Mouse (Mus musculus): ENCODE measurements around the gene Bscl2. TPM values are rescaled to one million over a fixed set of nuclear protein-coding genes. Genes with fewer than 3 reads are reported as not detected.
"Not testable (repeated sequence)": the region's sequence is repeated elsewhere in the genome, so short reads cannot be mapped to it uniquely, and the experiment has no call there.

The Bscl2 gene
- polyA plus RNA-seq, 1 experiment from 2014 or later = 45.2 TPM

DNA sequence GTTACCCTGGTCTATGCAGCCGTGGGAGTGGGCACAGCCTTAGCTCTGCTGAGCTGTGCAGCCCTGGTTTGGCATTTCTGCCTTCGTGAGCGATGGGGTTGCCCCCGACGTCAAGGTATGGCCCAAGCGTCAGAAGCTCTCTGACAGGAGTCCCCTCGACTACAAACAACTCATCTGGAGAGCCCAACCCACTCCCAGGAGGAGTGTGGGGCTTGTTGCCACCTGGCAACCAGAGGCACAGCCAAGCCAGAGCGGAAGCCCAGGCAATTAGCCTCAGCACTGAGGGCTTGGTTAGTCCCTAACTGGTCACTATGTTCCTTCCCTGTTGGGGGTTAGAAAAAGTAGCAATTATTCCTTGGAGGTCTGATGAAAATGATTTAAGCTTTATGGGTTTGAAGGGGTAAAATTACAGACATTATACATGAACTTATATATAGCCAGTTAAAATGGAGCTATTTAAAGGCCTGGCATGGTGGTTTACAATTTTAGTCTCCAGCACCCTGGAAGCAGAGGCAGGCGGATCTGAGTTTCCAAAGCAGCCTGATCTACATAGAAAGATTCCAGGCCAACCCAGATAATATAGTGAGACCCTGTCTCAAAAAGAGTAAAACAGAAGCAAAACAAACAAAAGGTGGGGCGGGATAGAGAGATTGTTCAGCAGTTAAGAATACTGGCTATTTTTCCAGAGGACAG, 15.1 kb downstream of the Bscl2 start:
- Histone ChIP-seq H3K36me3 (peaks cover 13% of the 10 kb centered on the region), H3K9ac (no peak overlapping the region), H3K4me1 (peaks cover 15% of the 10 kb centered on the region), H3K27ac (no peak overlapping the region), H3K9me3 (no peaks in the 10 kb centered on the region), H3K4me3 (no peak overlapping the region), H3K4me2 (replicated peaks) (no peak overlapping the region), H3K27me3 (no peaks in the 10 kb centered on the region)
- no peak for ATAC-seq (ENCODE audit: low FRiP score, low read depth)
- WGBS = 42% methylated on average over 10 of the region's 10 CpGs

DNA sequence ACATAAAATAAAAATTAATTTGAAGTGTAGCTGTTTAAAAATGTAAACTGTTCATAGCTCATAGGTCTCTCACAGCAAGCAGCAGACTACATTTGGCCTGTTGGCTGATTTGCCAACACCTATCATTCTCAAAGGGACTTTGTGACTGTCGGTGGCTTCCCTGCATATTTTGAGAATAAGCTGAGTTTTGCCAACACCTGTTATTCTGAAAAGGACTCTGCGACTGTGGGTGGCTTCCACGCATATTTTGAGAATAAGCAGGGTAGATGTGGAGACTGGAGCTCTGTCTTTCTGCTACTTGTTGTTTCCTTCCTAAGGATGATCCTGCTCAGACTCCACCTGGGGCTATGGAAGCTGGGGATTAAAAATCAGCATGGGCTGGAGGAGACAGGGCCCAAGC, 15.8 kb downstream of the Bscl2 start:
- Histone ChIP-seq H3K27ac (no peak overlapping the region), H3K27me3 (no peaks in the 10 kb centered on the region), H3K4me1 (peaks cover 15% of the 10 kb centered on the region), H3K9ac (no peak overlapping the region), H3K4me3 (no peak overlapping the region), H3K4me2 (replicated peaks) (no peak overlapping the region), H3K9me3 (no peaks in the 10 kb centered on the region), H3K36me3 (peaks cover 6% of the 10 kb centered on the region)
- WGBS = 82% methylated on average over 3 of the region's 3 CpGs
- no peak for ATAC-seq (ENCODE audit: low FRiP score, low read depth)

DNA sequence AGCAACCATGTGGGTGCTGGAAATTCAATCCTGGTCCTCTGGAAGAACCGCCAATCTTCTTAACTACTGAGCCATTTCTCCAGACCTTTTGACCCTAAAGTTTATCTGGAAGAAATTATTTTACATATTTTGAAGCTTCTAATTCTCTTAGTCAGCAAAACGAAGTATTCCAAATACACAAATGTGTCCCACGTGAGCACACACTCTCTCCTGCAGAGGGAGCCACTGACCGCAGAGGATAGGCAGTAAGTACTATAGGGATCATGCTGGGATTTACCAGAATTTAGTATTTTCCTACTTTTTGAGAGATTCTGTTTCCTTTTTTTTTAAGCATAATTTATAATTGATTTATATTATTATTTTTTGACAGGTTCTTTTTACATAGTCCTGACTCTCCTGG, 20.4 kb downstream of the Bscl2 start:
- 44% methylated on average over 4 of the region's 4 CpGs for WGBS
- Histone ChIP-seq H3K27ac (no peak overlapping the region), H3K4me1 (0 out of 2 replicates have a peak, but pooled peaks cover under 1% of the 10 kb centered on the region)

DNA sequence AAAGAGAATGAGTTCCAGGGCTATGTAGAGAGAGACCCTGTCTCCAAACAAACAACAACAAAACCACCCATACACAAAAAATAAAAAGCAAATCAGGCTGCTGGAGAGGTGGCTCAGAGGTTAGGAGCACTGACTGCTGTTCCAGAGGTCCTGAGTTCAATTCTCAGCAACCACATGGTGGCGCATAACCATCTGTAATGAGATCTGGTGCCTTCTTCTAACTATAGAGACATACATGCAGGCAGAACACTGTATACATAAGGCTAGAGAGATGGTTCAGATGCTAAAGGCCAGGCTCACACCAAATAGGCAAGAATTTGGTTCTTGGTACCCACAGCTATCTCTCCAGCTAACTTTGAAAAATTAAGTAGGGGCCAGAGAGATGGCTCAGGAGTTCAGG, 21.8 kb downstream of the Bscl2 start:
- H3K9me3 ChIP-seq = no peaks in the 10 kb centered on the region
- no peak overlapping the region for H3K27ac ChIP-seq
- H3K36me3 ChIP-seq = no peaks in the 10 kb centered on the region
- ATAC-seq (ENCODE audit: low FRiP score, low read depth) = no peak
- no peaks in the 10 kb centered on the region for H3K27me3 ChIP-seq
- no peak overlapping the region for H3K4me2 ChIP-seq (replicated peaks)
- H3K4me3 ChIP-seq = no peak overlapping the region
- no peak overlapping the region for H3K9ac ChIP-seq
- H3K4me1 ChIP-seq = no peaks in the 10 kb centered on the region
- WGBS = 25% methylated on average over 1 of the region's 1 CpGs

More for the DNA sequence above, 20.4 kb downstream of the Bscl2 start:
- ATAC-seq (ENCODE audit: low FRiP score, low read depth) = no peak
- H3K9me3 ChIP-seq = no peaks in the 10 kb centered on the region
- no peaks in the 10 kb centered on the region for H3K36me3 ChIP-seq
- H3K4me3 ChIP-seq = no peak overlapping the region
- H3K27me3 ChIP-seq = no peaks in the 10 kb centered on the region
- no peak overlapping the region for H3K4me2 ChIP-seq (replicated peaks)
- no peak overlapping the region for H3K9ac ChIP-seq

DNA sequence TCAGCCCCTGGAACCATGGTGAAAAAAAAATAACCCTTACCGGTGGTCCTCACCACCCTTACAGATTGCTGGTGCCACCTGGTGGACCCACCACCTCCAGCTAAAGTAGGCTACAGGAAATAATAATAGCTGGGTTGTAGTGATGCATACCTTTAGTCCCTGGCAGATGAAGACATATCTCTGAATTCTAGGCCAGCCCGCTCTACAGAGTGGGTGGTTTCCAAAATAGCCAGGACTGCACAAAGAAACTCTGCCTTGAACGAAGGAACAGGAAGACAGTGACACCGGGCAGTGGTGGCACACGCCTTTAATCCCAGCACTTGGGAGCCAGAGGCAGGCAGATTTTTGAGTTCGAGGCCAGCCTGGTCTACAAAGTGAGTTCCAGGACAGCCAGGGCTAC, 27.0 kb downstream of the Bscl2 start:
- H3K27ac ChIP-seq = no peak overlapping the region
- no peak overlapping the region for H3K4me3 ChIP-seq
- no peaks in the 10 kb centered on the region for H3K4me1 ChIP-seq
- no peaks in the 10 kb centered on the region for H3K36me3 ChIP-seq
- H3K4me2 ChIP-seq (replicated peaks) = no peak overlapping the region
- H3K9ac ChIP-seq = no peak overlapping the region
- no peak for ATAC-seq (ENCODE audit: low FRiP score, low read depth)
- H3K27me3 ChIP-seq = no peaks in the 10 kb centered on the region
- WGBS = 84% methylated on average over 6 of the region's 6 CpGs
- H3K9me3 ChIP-seq = no peaks in the 10 kb centered on the region

DNA sequence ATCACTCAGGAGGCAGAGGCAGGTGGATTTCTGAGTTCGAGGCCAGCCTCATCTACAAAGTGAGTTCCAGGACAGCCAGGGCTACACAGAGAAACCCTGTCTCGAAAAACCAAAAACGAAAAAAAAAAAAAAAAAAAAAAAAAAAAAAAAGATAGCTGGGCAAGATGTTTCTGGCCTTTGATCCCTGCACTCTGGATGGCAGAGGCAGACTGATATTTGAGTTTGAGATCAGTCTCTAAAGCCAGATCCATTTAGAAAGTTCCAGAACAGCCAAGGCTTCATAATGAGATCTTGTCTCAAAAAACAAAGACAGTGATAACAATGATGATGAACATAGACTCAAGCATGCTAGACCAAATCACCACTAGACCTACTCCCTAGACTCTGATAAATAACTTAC, 33.1 kb downstream of the Bscl2 start:
- 85% methylated on average over 3 of the region's 3 CpGs for WGBS
- Histone ChIP-seq H3K4me2 (replicated peaks) (peak overlapping the region; percentile 92), H3K4me3 (peak overlapping the region; percentile 99; the same call in 1 of the 2 replicates), H3K36me3 (peaks cover 25% of the 10 kb centered on the region)
- H3K4me1 ChIP-seq; H3K9ac ChIP-seq; H3K9me3 ChIP-seq; H3K27ac ChIP-seq; ATAC-seq (ENCODE audit: low FRiP score, low read depth); H3K27me3 ChIP-seq: not testable (repeated sequence)

DNA sequence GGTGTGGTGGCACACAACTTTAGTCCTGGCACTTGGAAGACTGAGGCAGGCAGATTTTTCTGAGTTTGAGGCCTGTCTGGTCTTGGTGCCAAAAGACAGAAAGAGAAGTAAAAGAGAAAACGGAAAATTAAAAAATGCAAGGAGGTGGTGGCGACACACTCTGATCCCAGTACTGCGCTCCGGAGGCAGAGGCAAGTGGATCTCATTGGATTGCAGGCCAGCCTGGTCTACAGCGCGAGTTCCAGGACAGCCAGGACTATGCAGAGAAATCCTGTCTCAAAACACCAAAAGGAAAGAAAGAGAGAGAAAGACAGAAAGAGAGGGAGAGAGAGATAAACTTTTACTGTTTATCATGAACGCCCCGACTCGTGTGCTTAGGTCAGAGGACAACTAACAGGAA, 33.6 kb downstream of the Bscl2 start:
- Histone ChIP-seq H3K27ac (no peak overlapping the region; the same call in 1 of the 2 replicates), H3K4me2 (replicated peaks) (peak overlapping the region; percentile 92), H3K27me3 (no peaks in the 10 kb centered on the region), H3K9ac (peak overlapping the region; percentile 98), H3K4me1 (peaks cover 9% of the 10 kb centered on the region), H3K4me3 (peak overlapping the region; percentile 99), H3K36me3 (peaks cover 30% of the 10 kb centered on the region), H3K9me3 (no peaks in the 10 kb centered on the region)
- WGBS = 56% methylated on average over 9 of the region's 9 CpGs
- no peak for ATAC-seq (ENCODE audit: low FRiP score, low read depth)

DNA sequence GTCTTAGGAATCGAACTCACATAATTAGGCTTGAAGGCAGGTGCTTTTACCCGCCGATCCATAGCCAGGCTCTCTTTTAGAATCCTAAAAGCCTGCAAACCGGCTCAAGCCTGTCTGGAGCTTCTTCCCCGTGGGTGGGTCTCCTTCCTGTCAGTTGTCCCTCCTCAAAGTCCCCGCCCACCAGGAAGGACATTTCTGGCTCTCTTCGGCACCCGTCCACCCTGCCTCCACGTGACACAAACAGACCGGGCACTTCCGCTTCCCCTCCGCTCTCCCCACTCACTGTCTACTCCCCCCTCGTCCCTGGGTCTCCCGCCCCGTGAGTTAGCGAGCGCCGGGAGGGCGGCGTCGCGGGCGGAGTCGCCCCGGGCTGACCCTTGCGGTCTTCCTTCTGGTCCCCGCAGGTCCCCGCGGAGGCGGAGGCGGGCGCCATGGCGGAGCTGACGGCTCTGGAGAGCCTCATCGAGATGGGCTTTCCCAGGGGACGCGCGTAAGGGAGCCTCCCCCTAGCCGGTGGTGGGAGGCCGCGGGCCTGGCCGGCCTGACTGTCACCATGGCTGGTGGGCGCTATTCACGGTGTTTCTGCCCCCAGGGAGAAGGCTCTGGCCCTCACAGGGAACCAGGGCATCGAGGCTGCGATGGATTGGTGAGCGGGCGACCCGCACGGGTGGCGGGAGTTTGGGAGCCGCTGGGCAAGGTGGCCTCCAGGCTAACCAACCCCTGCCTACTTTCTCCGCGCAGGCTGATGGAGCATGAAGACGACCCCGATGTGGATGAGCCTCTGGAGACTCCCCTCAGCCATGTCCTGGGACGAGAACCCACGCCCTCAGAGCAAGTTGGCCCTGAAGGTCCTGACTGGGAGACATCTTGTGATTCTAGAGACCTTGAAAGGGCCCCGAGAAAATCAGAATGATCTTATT, 34.3 kb downstream of the Bscl2 start, which contains the start of gene Ubxn1:
Gene Ubxn1, plus strand, starts transcription at position 230 of the 920 bp plus-strand sequence.
- ATAC-seq (ENCODE audit: low FRiP score, low read depth) = peak; percentile 98
- Histone ChIP-seq H3K4me3 (peak within 1 kb of the TSS; percentile 99), H3K4me2 (replicated peaks) (peak within 1 kb of the TSS; percentile 92), H3K4me1 (peaks cover 9% of the 10 kb centered on the region), H3K27me3 (no peaks in the 10 kb centered on the region), H3K27ac (peak within 1 kb of the TSS; percentile 69), H3K36me3 (peaks cover 36% of the 10 kb centered on the region), H3K9me3 (no peaks in the 10 kb centered on the region), H3K9ac (peak within 1 kb of the TSS; percentile 98)
- WGBS = 1% methylated on average over 59 of the region's 59 CpGs

DNA sequence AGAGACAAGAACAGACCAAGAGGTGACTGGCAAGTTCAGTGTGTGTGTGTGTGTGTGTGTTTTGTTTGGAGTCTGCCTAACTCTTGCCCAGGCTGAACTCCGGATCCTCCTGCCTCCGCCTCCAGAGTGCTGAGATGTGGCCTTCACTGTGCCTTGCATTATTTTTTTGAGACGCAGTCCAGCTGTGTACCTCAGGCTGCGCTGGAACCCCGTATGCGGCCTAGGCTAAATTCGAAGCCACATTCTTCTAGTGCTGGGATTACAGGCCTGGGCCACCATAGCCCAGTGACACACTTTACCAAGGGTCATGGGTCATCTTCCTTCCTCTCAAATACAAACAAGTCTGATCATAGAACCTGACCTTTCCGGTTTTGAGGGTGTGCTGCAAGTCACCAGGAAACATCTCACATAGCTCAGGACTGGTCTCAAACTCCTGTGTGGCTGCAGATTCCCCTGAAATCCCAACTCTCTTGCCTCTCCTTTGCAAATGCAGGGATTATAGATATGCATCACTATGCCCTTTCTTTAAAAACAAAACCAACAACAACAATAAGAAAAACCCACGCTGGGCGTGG, 35.1 kb downstream of the Bscl2 start:
- 78% methylated on average over 10 of the region's 10 CpGs for WGBS
- Histone ChIP-seq H3K4me1 (peaks cover 9% of the 10 kb centered on the region), H3K4me3 (peak overlapping the region; percentile 99), H3K9ac (peak overlapping the region; percentile 98), H3K27ac (peak overlapping the region; percentile 69; the same call in 1 of the 2 replicates), H3K9me3 (no peaks in the 10 kb centered on the region), H3K4me2 (replicated peaks) (peak overlapping the region; percentile 92), H3K36me3 (peaks cover 43% of the 10 kb centered on the region), H3K27me3 (no peaks in the 10 kb centered on the region)
- no peak for ATAC-seq (ENCODE audit: low FRiP score, low read depth)

DNA sequence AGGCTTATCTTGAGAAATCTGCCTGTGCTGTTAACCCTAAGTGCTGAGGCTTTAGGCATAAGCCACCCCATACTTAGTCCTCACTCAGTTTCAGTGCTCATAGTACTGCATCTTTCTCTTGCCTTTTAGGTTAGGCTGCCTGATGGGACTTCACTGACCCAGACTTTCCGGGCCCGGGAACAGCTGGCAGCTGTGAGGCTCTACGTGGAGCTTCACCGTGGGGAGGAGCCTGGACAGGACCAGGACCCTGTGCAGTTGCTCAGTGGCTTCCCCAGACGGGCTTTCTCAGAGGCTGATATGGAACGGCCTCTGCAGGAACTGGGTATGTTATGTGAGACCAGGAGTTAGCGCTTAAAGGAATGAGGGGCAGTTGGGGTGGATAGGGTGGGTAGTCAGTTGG, 37.8 kb downstream of the Bscl2 start:
- Histone ChIP-seq H3K27me3 (no peaks in the 10 kb centered on the region), H3K9ac (no peak overlapping the region), H3K27ac (no peak overlapping the region), H3K4me1 (peaks cover 17% of the 10 kb centered on the region), H3K36me3 (peaks cover 56% of the 10 kb centered on the region), H3K4me3 (no peak overlapping the region), H3K9me3 (no peaks in the 10 kb centered on the region), H3K4me2 (replicated peaks) (no peak overlapping the region)
- ATAC-seq (ENCODE audit: low FRiP score, low read depth) = no peak
- 91% methylated on average over 7 of the region's 7 CpGs for WGBS

DNA sequence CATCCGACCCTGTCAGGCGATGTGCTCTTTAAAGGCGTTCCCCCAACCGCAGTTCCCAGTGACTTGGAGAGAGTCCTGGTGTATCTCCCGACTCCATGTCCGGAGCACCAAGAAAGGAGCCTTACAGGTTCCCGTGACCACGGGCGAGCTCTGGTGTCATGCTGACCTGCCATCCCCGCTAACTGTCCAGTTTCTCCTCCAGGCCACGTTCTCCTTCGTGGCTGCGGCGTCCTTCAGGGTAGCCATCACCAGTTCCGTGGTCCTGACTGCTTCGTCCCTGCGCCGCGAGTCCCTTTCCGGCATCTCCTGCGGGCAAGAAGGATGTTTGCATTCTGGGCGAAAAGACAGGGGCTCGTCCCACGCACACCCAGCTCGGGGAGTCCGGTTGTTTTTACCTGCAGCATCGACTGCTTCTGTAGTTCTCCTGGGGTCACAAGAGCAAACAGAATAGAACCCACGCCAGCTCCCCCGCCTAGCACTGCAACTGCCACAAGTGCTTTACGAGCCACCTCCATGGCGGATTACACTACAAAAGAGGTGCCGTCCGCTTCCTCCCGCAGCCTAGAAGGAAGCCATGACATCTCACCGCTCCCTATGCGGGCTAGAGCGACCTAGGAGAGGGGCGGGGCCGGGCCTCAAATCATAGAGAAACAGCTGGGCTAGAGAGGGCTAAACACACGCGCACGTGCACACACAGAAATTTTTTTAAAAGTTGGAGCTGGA, 43.2 kb downstream of the Bscl2 start, which contains the start of gene Uqcc3:
Gene Uqcc3, minus strand, starts transcription at position 613 of the 723 bp plus-strand sequence.
- Histone ChIP-seq H3K9me3 (no peaks in the 10 kb centered on the region), H3K4me2 (replicated peaks) (peak within 1 kb of the TSS; percentile 86), H3K4me1 (peaks cover 9% of the 10 kb centered on the region), H3K4me3 (peak within 1 kb of the TSS; percentile 89), H3K27ac (peak within 1 kb of the TSS; percentile 81), H3K36me3 (peaks cover 30% of the 10 kb centered on the region), H3K9ac (peak within 1 kb of the TSS; percentile 92), H3K27me3 (no peaks in the 10 kb centered on the region)
- WGBS = under 1% methylated on average over 42 of the region's 42 CpGs
- peak; percentile 97 for ATAC-seq (ENCODE audit: low FRiP score, low read depth)

All from limb, embryonic 13.5 days (tissue).